Mouse (Mus musculus) left cerebral cortex, adult 11 months (tissue): ENCODE results near the gene Sod2.
"Not testable (repeated sequence)": the region's sequence is repeated elsewhere in the genome, so short reads cannot be mapped to it uniquely, and the experiment has no call there.

ENCODE experiments used
- DNase-seq: peaks from one replicate; pipeline ENCODE4 v3.0.0; 2022; ENCODE audit warnings: low spot score

Gene Sod2

DNA sequence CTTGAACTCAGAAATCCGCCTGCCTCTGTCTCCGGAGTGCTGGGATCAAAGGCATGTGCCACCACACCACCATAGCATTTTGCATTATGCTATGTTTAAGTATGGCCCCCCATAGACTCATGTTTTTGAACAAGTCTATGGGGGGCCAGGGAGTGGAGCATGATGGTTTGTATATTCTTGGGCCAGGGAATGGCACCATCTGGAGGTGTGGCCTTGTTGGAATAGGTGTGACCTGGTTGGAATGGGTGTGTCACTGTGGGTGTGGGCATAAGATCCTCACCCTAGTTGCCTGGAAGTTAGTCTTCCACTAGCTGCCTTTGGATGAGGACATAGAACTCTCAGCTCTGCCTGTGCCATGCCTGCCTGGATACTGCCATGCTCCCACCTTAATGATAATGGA is at the start of gene Sod2:
Sod2 (plus strand) TSS at position 301 of the 400 bp plus-strand sequence.
- not testable (repeated sequence) for DNase-seq

DNA sequence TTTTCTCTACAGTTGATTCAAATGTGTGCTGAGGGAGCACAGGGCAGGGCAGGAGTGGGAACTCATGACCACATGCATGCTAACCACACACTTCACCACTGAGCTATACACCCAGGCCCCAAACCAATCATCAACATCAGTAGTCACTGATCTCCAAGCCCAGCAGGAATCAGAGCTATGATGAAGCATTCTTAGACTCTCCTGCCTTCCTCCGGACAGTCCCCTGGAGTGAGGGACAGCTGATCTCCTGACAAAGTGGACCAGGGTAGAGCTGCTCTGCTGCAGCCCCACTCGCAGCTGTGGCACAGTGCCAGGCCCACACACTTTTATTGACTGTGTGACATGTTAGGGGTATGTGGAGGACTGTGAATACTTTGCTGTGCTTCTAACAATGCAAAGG is 47.3 kb upstream of the Sod2 start:
- DNase-seq = not testable (repeated sequence)

DNA sequence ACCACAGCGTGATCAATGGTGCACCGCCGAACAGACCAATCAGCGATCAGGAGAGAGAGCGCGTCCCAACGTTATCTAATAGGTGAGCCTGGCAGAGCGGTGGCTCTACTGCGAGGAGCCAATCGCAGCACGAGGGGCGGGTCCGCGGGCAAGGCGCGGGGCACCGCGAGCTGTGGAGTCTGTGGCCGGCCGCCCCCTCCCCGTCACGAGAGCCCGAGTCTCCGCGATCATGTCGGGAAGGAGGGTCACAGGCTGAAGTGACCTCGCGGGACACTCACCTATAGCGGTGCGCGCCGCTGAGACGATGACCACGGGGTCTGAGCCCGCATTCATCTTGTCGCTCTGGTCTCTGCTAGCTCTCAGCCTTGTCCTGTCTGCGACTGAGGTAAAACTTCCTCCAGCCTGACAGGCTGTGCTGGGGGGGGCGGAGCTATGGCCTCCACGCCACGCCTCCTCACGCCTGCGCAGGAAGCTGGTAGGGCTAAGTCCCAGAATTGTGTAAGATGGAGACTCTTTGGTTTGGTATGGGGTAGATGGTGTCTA is 46.2 kb upstream of the Sod2 start, which contains the start of gene Acat2:
Acat2 (minus strand) TSS at position 417 of the 543 bp plus-strand sequence.
- peak; percentile 92 for DNase-seq

DNA sequence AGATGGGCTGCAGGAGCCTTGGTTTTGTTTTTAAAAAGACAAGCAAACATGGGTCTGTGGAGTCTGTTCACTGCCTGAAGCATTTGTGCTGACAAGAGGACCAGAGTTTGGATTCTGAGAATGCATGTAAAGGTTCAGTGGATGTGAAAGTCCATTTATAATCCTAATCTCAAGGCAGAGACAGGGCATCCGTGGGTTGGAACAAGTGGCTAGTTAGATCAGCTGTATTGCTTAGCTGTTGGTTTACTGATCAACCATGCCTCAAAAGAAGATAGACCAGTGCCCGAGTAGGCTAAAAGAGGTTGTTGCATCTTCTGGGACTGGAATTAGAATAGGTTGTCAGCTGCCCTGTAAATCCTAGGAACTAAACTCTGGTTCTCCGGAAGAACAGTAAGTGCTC is 43.2 kb upstream of the Sod2 start:
- no peak for DNase-seq

DNA sequence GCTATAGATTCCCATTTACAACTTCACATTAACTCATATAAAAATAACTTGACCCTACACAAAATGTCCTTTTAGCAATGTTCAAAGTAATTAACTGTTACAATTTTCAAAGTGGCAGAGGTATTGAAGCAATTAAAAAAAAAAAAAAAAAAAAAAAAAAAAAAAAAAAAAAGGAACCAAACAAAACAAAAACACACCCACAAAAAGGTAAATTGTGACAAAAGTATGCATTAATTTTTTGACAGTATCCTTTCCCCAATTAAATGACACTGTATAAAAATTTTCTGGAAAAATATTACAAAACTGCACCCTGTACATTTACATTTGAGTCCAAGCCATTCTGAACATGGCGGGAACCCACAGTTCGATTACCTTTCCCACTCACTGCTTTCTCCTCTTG is 39.5 kb upstream of the Sod2 start:
- no peak for DNase-seq

DNA sequence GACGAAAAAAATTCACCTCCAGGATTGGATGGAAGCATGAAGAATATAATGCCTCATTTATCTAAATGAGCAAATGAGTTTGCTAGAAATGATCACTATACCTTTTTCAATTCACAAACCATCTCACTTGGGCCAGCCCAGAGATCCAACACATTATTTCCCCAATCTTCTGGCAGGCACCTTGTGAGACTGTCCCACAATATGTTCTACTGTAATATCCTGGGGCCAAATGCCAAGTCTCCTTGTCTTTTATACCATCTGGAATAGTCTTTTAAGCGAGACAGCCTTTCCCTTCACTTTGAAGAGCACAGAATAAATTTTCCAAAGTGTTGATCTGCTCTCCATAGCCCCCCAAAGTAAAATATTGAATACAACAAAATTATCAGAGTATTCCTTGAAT is 32.8 kb upstream of the Sod2 start:
- DNase-seq = no peak

DNA sequence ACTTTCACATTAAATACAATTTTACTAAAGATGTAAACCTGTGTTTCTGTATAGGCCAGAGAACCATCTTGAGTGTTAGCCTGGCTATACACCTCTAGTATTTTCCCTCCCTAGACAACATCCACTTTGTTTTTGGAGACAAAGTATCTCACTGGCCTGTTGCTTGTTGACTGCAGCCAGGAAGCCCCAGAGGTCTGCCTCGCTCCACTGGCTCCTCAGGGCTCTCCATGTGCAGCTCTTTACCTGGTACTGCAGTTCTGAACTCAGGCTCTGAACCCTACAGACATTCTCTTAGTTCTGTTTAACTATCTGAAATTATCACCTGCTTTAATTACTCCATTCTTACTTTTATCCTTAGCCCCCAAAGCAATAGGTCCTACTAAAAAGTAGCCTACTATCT is 28.1 kb upstream of the Sod2 start:
- DNase-seq = no peak

DNA sequence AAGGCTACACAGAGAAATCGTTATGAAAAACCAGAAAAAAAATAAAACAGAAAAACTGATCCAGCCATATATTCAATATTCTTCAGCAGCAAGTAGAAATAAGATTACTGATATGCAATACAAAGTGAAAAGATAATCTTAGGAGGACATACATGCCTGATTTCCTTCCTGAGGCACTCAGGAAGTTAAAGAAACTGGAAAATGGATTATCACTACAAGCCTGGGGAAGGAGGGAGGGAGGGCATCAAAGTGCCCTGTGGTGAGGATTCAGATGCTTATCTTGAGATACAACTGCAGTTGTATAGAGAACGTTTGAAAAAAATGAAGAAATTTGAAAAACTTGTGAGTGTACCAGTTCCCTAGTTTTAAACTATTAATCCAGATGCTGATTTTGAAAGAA is 22.7 kb upstream of the Sod2 start:
- no peak for DNase-seq

DNA sequence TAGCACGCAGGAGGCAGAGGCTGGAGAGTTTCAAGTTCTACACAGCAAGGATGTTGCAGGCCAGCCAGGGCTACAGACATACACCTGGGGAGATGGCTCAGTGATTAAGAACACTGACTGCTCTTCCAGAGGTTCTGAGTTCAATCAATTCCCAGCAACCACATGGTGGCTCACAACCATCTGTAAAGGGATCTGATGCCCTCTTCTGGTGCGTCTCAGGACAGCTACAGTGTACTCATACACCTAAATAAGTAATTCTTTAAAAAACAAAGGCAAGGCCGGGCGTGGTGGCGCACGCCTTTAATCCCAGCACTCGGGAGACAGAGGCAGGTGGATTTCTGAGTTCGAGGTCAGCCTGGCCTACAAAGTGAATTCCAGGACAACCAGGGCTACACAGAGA is 18.6 kb upstream of the Sod2 start:
- DNase-seq = not testable (repeated sequence)

DNA sequence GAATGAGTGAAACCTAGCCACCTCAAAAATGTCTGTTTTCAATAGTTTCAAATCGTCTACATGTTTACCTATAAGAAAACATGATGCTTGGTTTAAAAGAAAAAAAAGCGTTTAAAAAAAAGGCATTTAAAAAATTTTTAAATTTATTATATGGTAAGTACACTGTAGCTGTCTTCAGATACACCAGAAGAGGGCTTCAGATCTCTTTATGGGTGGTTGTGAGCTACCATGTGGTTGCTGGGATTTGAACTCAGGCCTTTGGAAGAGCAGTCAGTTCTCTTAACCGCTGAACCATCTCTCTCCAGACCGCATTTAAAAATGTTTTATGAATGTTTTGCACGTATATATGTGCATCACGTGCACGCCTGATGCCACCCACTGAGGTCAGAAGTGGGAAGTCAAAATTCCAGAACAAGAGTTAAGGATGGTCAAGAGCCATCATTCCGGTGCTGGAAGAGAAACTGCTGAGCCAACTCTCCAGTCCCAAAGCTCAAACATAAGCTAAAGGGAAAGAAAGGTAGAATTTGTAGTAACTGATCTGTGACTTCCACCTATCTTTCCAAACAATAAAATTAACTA is 16.0 kb upstream of the Sod2 start:
- DNase-seq = no peak

DNA sequence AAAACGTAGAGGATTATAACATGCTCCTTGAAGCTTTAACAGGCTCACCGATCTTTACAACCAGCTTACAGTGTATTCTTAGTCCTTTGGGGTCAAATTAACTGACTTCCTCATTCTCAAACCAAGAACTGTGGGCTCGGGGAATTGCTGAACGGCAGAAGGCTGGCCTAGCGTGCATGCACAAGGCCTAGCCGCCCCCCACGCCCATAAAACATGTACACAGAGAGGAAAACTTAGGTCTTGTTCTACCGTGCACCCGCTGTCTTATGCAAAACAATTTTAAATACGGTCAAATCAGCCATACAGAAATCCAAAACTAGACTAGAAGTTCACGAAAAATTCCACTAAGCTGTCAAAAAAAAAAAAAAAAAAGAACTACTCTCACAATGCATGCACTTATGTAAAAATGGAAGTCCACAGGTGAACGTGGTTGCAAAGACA is 15.4 kb upstream of the Sod2 start:
- no peak for DNase-seq

DNA sequence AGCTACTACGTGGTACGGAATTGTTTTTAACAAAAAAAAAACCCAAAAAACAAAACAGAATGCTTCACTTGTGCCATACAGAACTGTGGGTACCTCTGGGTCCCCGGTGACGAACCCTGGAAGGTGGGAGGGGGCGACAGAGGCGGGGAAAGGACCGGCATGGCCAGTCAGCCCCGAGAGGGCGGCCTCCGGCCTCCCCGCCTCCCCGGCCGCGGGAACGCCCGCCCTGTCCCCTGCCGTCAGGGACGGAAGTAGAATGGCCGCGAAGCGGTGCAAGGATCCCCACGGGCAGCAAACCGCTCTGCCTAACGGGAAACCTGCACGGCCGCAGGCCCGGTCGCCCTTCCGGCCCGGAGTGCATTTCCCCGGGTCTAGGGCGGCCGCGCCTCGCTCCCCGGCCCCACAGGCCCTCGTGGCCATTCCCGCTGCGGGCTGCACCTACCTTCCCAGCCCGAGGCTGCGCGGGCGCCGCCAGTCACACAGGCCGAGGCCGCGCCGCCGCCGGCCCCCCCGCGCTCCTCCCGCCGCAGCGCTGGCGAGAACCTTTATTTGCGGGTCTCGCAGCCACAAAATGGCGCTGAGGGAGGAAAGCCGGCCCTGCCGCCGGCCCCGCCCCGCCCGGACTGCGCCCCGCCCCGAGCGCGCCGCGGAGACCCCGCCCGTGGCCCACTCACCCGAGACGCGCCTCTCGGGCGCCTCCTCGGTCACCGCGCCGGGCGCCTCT is 14.8 kb upstream of the Sod2 start:
- DNase-seq = peak; percentile 75

DNA sequence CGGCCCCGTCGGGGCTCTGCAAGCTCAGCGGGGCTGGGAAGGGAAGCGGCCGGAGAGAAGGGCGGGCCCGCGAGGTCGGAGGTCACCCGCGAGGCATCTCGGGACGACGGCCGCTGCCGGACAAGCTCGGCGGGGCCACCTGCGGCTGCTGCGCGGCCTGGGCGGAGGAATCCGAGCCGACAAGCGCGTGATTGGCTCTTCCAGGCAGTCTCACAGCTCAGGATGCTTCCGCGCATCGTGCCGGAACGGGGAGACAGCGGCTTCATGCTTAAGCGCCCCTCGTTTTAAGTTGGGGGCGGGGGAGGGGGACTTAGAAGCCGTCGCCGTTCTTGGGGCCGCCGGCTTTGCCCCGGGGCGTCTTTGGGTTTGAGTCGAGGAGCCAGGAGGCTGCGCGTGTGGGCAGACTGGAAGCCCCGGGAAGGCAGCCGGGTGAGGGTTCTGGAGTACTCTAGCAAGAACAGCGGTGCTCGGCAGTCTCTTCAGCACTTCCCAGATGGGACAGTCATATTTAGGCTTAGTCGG is 14.1 kb upstream of the Sod2 start:
- peak; percentile 89 for DNase-seq

DNA sequence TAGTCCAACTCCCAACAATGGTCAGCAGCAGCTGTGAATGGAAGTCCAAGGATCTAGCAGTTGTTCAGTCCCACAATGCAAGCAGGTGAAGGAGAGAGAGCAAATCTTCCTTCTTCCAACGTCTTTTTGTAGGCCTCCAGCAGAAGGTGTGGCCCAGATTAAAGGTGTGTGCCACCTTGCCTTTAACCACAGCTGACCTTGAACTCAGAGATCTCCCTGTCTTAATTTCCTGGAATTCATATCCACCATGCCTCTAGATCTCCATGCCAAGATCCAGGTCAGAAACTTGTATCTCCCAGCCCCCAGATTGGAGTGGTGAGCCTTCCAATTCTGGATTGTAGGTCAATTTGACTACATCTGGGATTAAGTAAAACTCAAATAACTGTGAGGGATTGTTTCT is 12.6 kb upstream of the Sod2 start, which contains the start of gene Wtap:
Wtap (minus strand) TSS at position 101 of the 400 bp plus-strand sequence.
- no peak for DNase-seq

DNA sequence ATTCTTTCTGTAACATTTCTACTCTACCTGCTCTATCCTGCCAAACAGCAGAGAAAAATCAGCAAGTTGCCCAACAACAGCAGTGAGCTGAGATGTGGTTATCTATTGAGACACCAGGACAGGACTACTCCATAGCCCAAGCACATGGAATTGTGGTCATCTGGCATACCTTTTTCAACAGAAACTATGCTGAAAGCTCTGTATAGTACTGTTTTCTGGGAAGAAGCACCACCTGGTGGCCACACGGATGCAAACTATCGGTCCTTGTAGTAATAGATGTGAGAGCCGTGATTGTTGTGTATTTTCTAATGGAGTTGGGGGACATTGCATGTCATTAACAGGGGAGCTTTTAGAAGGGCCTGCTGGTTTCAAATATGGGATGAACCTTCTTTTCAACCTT is 10.3 kb upstream of the Sod2 start:
- no peak for DNase-seq

DNA sequence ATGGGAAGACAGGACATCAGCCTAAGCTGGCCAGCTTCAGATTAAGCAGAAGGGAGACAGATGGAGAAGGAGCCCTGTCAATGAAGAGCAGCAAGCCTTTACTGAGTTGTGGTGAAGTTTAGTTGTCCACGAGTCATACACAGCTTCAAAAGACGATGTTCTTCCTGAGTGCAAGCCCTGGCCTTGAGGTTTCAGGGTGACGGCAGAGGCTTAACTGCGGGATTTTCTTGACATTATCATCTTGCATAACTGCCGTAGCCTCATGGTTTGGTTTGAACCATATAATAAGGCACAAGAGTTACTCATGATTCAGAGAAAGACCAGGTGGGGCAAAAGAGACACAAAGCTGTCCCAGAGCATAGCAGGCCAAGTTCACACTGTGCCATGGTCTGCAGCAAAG is 8.8 kb upstream of the Sod2 start:
- no peak for DNase-seq

DNA sequence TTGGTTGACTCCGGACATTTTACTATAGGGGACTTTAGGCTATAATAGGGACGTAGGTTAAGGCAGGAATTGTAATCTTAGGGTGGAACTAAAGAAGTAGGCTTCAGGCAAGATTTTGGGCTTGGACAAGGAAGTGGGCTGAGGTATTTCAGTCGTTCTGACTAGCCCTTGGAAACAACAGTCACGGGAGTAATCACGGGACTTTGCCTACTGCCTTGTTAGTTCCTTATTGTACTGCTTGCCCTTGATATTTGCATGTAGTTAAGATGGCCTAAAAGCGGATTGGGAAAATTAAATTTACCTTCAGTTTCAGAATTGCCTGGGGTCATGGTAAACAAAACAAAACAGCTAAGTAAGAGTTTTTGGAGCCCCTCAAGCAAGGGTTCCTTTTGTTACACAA is 7.6 kb upstream of the Sod2 start:
- DNase-seq = no peak

DNA sequence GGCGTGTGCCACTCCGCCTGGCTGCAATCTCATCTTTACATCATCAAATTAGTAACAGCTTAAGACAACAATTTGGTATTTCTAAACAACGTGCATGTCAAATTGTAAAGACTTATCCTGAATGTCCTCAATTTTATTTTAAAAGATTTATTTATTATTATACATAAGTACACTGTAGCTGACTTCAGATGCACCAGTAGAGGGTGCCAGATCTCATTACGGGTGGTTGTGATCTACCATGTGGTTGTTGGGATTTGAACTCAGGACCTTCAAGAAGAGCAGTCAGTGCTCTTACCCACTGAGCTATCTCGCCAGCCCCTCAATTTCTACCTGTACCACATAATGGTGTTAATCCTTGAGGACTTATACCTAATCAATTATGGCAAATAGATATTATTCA is 4.4 kb upstream of the Sod2 start:
- not testable (repeated sequence) for DNase-seq

DNA sequence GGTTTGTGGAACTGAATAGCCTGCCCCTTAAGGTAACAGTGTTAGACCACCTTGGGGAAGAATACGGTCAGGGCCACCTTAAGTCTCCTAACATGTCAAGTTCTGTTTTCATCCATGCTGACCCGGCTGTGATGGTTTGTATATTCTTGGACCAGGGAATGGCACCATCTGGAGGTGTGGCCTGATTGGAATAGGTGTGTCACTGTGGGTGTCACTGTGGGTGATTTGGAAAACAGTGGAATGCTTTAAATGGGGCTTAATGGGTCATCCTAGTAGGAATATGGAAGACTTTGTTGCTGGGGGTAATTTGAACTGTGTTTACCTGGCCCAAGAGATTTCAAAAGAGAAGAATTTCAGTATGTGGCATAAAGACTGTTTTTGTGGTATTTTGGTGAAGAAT is 2.2 kb upstream of the Sod2 start:
- DNase-seq = not testable (repeated sequence)

DNA sequence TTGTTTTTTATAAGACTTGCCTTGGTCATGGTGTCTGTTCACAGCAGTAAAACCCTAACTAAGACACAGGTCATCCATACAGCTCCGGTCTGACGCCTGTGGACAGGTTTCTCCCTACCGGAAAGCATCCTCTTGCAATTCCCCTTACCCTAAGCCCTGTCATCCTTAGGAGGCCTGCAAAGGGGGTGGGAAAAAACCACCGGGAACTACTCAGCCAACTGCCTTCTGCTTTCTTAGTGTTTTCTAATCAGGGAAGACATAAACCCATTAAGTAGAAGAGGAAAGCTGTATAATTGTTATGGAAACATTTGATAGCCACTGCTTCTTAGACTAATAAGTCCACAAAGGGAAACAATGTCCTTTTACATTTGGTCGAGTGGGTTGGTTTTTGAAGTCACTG is 338 bp downstream of the Sod2 start:
- DNase-seq = no peak

DNA sequence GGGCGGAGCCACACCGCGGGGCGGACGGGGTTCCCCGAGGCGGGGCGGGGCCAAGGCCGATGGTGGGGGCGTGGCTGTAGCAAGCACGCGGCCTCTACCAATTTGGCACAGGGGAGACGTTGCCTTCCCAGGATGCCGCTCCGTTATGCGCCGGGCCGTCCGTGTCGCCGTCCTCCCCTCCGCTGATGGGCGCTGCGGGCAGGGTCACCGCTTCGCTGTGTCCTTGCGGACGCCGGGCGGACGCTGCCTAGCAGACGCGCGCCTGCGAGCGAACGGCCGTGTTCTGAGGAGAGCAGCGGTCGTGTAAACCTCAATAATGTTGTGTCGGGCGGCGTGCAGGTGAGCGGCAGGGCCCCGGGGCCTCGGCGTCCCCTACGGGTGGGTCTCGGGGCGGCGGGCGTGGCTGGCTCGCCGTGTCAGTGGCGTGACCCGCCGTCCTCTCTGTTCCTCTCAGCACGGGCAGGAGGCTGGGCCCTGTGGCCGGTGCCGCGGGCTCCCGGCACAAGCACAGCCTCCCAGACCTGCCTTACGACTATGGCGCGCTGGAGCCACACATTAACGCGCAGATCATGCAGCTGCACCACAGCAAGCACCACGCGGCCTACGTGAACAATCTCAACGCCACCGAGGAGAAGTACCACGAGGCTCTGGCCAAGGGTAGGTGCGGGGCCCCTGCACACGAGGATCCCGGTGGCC is 1.2 kb downstream of the Sod2 start:
- peak; percentile 96 for DNase-seq

DNA sequence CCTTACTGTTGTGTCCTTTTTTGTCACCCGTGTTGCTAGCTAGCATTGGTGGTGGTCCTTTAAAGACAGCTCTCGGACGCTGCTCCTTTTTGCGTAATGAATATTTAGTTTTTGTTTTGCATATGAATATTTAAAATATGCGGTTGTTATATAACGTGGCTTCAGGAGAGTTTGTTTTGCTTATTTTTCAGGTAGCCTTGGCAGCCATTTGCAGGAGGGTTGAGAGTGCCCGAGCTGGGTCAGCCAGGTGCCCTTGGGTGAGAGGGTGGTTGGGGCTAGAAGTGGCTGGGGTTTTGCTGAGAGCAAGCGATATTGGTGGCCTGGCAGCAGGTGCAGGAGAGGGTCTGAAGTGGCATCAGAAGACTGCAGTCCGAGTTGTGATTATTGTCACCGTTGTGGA is 1.9 kb downstream of the Sod2 start:
- DNase-seq = no peak

DNA sequence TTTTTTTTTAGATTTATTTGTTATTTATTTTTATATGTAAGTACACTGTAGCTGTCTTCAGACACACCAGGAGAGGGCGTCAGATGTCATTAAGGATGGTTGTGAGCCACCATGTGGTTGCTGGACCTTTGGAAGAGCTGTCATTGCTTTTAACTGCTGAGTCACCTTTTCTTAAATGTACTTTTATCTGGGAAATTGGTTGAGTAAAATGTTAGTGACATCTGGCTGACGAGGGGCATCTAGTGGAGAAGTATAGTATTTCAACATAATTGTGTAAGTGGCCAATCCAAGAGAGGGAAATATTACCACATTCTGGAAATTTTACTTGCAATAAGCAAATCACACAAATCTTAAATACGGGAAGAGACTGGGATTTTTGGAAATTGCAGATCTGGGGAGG is 3.2 kb downstream of the Sod2 start:
- no peak for DNase-seq
